Mouse (Mus musculus) layer of hippocampus, adult 18-20 months (tissue): ENCODE measurements around the gene Rnf214. TPM values are rescaled to one million over a fixed set of nuclear protein-coding genes. Genes with fewer than 3 reads are reported as not detected.
"Not testable (repeated sequence)": the region's sequence is repeated elsewhere in the genome, so short reads cannot be mapped to it uniquely, and the experiment has no call there.

Experiments used
- DNase-seq, 2 experiments: peaks; one replicate each; pipeline ENCODE4 v3.0.0; 2022; ENCODE audit warnings: low spot score in 2 of 2
- total RNA-seq, 2 experiments: library from RNA; stranded (reverse); gene quantifications; 2 replicates each; pipeline ENCODE4 v1.2.3; 2021

Rnf214 gene
- total RNA-seq, 2 experiments from 2014 or later: 71.8 to 73.2 TPM

- no peak for DNase-seq
Observed at GRCm38 (mm10) chr9:45851330-45851729, 55.4 kb downstream of the Rnf214 start.

- no peak for DNase-seq
Observed at GRCm38 (mm10) chr9:45850528-45851155, 56.1 kb downstream of the Rnf214 start.

GRCm38 (mm10) chr9:45849528-45850408 lies 56.9 kb downstream of the Rnf214 start:
- no peak for DNase-seq

- DNase-seq: no peak
Observed at GRCm38 (mm10) chr9:45846891-45847460, 59.7 kb downstream of the Rnf214 start.

- DNase-seq: not testable (repeated sequence)
Observed at GRCm38 (mm10) chr9:45846176-45846575, 60.5 kb downstream of the Rnf214 start.

GRCm38 (mm10) chr9:45845541-45845940 lies 61.2 kb downstream of the Rnf214 start:
- DNase-seq: no peak

- DNase-seq: no peak
Observed at GRCm38 (mm10) chr9:45843780-45844179, 62.9 kb downstream of the Rnf214 start.

GRCm38 (mm10) chr9:45843007-45843406 lies 63.7 kb downstream of the Rnf214 start:
- no peak for DNase-seq

GRCm38 (mm10) chr9:45841458-45841857 lies 65.3 kb downstream of the Rnf214 start:
- DNase-seq: no peak

GRCm38 (mm10) chr9:45840331-45840730 lies 66.4 kb downstream of the Rnf214 start:
- no peak for DNase-seq

- no peak for DNase-seq
Observed at GRCm38 (mm10) chr9:45839982-45840300, 66.8 kb downstream of the Rnf214 start.

- no peak for DNase-seq
Observed at GRCm38 (mm10) chr9:45839139-45839981, 67.4 kb downstream of the Rnf214 start.

GRCm38 (mm10) chr9:45838434-45839138 lies 68.1 kb downstream of the Rnf214 start, which contains the start of gene Bace1:
Gene Bace1, plus strand, starts transcription at chr9:45838580.
- DNase-seq: peak; percentile 88 to 93

GRCm38 (mm10) chr9:45838069-45838433 lies 68.7 kb downstream of the Rnf214 start:
- no peak for DNase-seq

- no peak for DNase-seq
Observed at GRCm38 (mm10) chr9:45833461-45833860, 73.2 kb downstream of the Rnf214 start.

GRCm38 (mm10) chr9:45832898-45833297 lies 73.8 kb downstream of the Rnf214 start:
- no peak for DNase-seq

- DNase-seq: peak in 1 of 2 experiments; percentile 82
Observed at GRCm38 (mm10) chr9:45829107-45829506, 77.6 kb downstream of the Rnf214 start.

- DNase-seq: peak; percentile 89 to 93
Observed at GRCm38 (mm10) chr9:45828291-45828963, 78.3 kb downstream of the Rnf214 start, which contains the start of gene Cep164. Gene Cep164, minus strand, starts transcription at chr9:45828691.

- no peak for DNase-seq
Observed at GRCm38 (mm10) chr9:45827663-45828290, 78.9 kb downstream of the Rnf214 start.
